ENCODE assay signal across 29 mouse cellular contexts in genomic region chr10:86050522-86050921, GRCm38 (mm10). TPM values are rescaled to one million over a fixed set of nuclear protein-coding genes. Genes with fewer than 3 reads are reported as not detected.
DNase-seq lines count a peak whose midpoint lies in the region; ATAC-seq and TF ChIP-seq lines count a peak whose summit lies in the region.
"Had no signal": no experiment of that assay in that cellular context is flagged by ENCODE, and none has a peak within 500 bp of the region (broad histone marks: within the 10 kb centered on the region; RNA-seq: fewer than 3 reads in every experiment).

No protein-coding gene starts in this region.

- H3K4me2 ChIP-seq in intestine, embryonic 14.5 days (ENCODE audit: low read length): no peak overlapping the region
- no peak overlapping the region for H3K4me2 ChIP-seq in intestine, postnatal 0 days (replicated peaks; ENCODE audit: low read depth)
- no peak overlapping the region for H3K4me2 ChIP-seq in kidney, embryonic 15.5 days
- H3K4me2 ChIP-seq: forebrain, embryonic 13.5 days; heart, embryonic 12.5 days; heart, embryonic 15.5 days; hindbrain, embryonic 12.5 days; hindbrain, embryonic 15.5 days had no signal

- no peaks in the 10 kb centered on the region for H3K27me3 ChIP-seq in intestine, embryonic 14.5 days (replicated peaks; ENCODE audit: control insufficient read depth, insufficient read depth, low read length)
- no peaks in the 10 kb centered on the region for H3K27me3 ChIP-seq in intestine, postnatal 0 days (replicated peaks; ENCODE audit: control insufficient read depth, insufficient read depth, low read length)
- H3K27me3 ChIP-seq in kidney, embryonic 15.5 days: no peaks in the 10 kb centered on the region
- H3K27me3 ChIP-seq in limb, embryonic 10.5 days (ENCODE audit: low read depth, poor library complexity, severe bottlenecking): no peaks in the 10 kb centered on the region
- H3K27me3 ChIP-seq: forebrain, embryonic 13.5 days; heart, embryonic 12.5 days; heart, embryonic 15.5 days; hindbrain, embryonic 12.5 days; hindbrain, embryonic 15.5 days had no signal

- no peak overlapping the region for H3K4me3 ChIP-seq in intestine, embryonic 14.5 days (ENCODE audit: low read depth, low read length)
- H3K4me3 ChIP-seq in intestine, postnatal 0 days (ENCODE audit: low read depth, low read length): no peak overlapping the region
- H3K4me3 ChIP-seq in kidney, embryonic 15.5 days (replicated peaks): no peak overlapping the region
- H3K4me3 ChIP-seq in left cerebral cortex, adult 2 months: no peak overlapping the region
- H3K4me3 ChIP-seq in limb, embryonic 10.5 days: no peak overlapping the region
- H3K4me3 ChIP-seq: forebrain, embryonic 10.5 days; forebrain, embryonic 13.5 days; heart, embryonic 12.5 days; heart, embryonic 15.5 days; hindbrain, embryonic 12.5 days; hindbrain, embryonic 15.5 days had no signal

- ATAC-seq in intestine, embryonic 14.5 days (replicated peaks; ENCODE audit: low FRiP score, low TSS enrichment, low read depth): no peak
- no peak for ATAC-seq in intestine, postnatal 0 days
- ATAC-seq in kidney, embryonic 15.5 days (replicated peaks; ENCODE audit: low FRiP score): no peak
- ATAC-seq: CD4-positive, CD25-positive, alpha-beta regulatory T cell, adult 4 months; forebrain, embryonic 13.5 days; forebrain, embryonic 16.5 days had no signal

- no peak overlapping the region for H3K9ac ChIP-seq in intestine, embryonic 14.5 days (ENCODE audit: low read length)
- H3K9ac ChIP-seq in intestine, postnatal 0 days (ENCODE audit: low read depth, low read length): no peak overlapping the region
- H3K9ac ChIP-seq in kidney, embryonic 15.5 days: no peak overlapping the region
- H3K9ac ChIP-seq: forebrain, embryonic 13.5 days; heart, embryonic 12.5 days; heart, embryonic 15.5 days; hindbrain, embryonic 12.5 days; hindbrain, embryonic 15.5 days had no signal

- H3K27ac ChIP-seq in intestine, embryonic 14.5 days (ENCODE audit: low read depth): no peak overlapping the region
- H3K27ac ChIP-seq in intestine, postnatal 0 days (ENCODE audit: low read depth, low read length): no peak overlapping the region
- H3K27ac ChIP-seq in kidney, embryonic 15.5 days: no peak overlapping the region
- H3K27ac ChIP-seq in left cerebral cortex, adult 2 months: peak overlapping the region; percentile 38; the same call in 1 of the 2 replicates
- H3K27ac ChIP-seq in limb, embryonic 10.5 days: no peak overlapping the region
- H3K27ac ChIP-seq: forebrain, embryonic 10.5 days; forebrain, embryonic 13.5 days; heart, embryonic 15.5 days; hindbrain, embryonic 12.5 days; hindbrain, embryonic 15.5 days had no signal

- TF ChIP-seq CTCF in intestine, postnatal 0 days (IDR thresholded peaks at IDR 0.05; ENCODE audit: low read depth): no peak
- TF ChIP-seq CTCF in left cerebral cortex, adult 2 months (IDR thresholded peaks at IDR 0.05): no peak

- H3K4me1 ChIP-seq in intestine, embryonic 14.5 days (replicated peaks; ENCODE audit: control insufficient read depth, insufficient read depth, low read length): no peaks in the 10 kb centered on the region
- no peaks in the 10 kb centered on the region for H3K4me1 ChIP-seq in intestine, postnatal 0 days (replicated peaks; ENCODE audit: control insufficient read depth, insufficient read depth, low read length)
- no peaks in the 10 kb centered on the region for H3K4me1 ChIP-seq in kidney, embryonic 15.5 days
- H3K4me1 ChIP-seq in limb, embryonic 10.5 days: no peaks in the 10 kb centered on the region; the same call in 1 of the 2 replicates
- H3K4me1 ChIP-seq: forebrain, embryonic 13.5 days; heart, embryonic 15.5 days; hindbrain, embryonic 12.5 days; hindbrain, embryonic 15.5 days had no signal

- no peaks in the 10 kb centered on the region for H3K9me3 ChIP-seq in intestine, embryonic 14.5 days (ENCODE audit: control insufficient read depth, low read length)
- H3K9me3 ChIP-seq in intestine, postnatal 0 days (ENCODE audit: control insufficient read depth): no peaks in the 10 kb centered on the region
- H3K9me3 ChIP-seq in kidney, embryonic 15.5 days (replicated peaks): no peaks in the 10 kb centered on the region
- no peaks in the 10 kb centered on the region for H3K9me3 ChIP-seq in limb, embryonic 10.5 days (replicated peaks)
- H3K9me3 ChIP-seq: forebrain, embryonic 10.5 days; forebrain, embryonic 13.5 days; heart, embryonic 12.5 days; heart, embryonic 15.5 days; hindbrain, embryonic 12.5 days; hindbrain, embryonic 15.5 days had no signal

- DNase-seq in intestine, embryonic 14.5 days (ENCODE audit: low spot score): peak; percentile 29
- peak; percentile 79 for DNase-seq in kidney, adult 9 months
- no peak for DNase-seq in left cerebral cortex, adult 2 months (ENCODE audit: extremely low spot score in 1 of 2, low spot score in 2 of 2)
- DNase-seq in left cerebral cortex, postnatal 10 days (ENCODE audit: extremely low spot score in 1 of 2, low spot score in 2 of 2): no peak
- peak; percentile 18 for DNase-seq in limb, embryonic 10.5 days (ENCODE audit: low spot score)
- DNase-seq in ovary, postnatal 14 days (ENCODE audit: low spot score): no peak
- DNase-seq: adrenal gland, adult 8-10 months; adrenal gland, postnatal 25 days; cerebellum, adult 18-20 months; cerebellum, adult 9-10 months; cerebellum, postnatal 14 days; gastrocnemius, postnatal 10 days; gastrocnemius, postnatal 36 days; heart, postnatal 14 days had no signal

- H3K36me3 ChIP-seq in intestine, embryonic 14.5 days (ENCODE audit: control insufficient read depth, insufficient read depth, low read length): peaks cover 24% of the 10 kb centered on the region
- peaks cover 33% of the 10 kb centered on the region for H3K36me3 ChIP-seq in intestine, postnatal 0 days (ENCODE audit: control insufficient read depth, insufficient read depth)
- H3K36me3 ChIP-seq in kidney, embryonic 15.5 days: peaks cover 45% of the 10 kb centered on the region
- H3K36me3 ChIP-seq in limb, embryonic 10.5 days: peaks cover 15% of the 10 kb centered on the region
- H3K36me3 ChIP-seq: heart, embryonic 15.5 days; hindbrain, embryonic 12.5 days had no signal

- intact Hi-C loops in left cerebral cortex, adult 2 months (cut with DNase I): no loop called here
- intact Hi-C loops in left cerebral cortex, postnatal 10 days (cut with DNase I): no loop called here

- 70% methylated on average over 2 of the region's 2 CpGs for WGBS in intestine, embryonic 14.5 days
- WGBS in intestine, postnatal 0 days: 77% methylated on average over 2 of the region's 2 CpGs
- 24% methylated on average over 2 of the region's 2 CpGs for WGBS in kidney, embryonic 15.5 days
- WGBS in limb, embryonic 10.5 days: 56% methylated on average over 2 of the region's 2 CpGs

RNA-seq across cellular contexts. Expression of gene Fbxo7, which starts 28.8 kb away (rescaled TPM):
- 28.5 and 31.0 TPM in 2 replicates for polyA plus RNA-seq in intestine, embryonic 14.5 days (2014; fragmentation: Nextera tagmentation; extraction: Ambion mirVana)
- 28.6 and 33.5 TPM in 2 replicates for polyA plus RNA-seq in intestine, postnatal 0 days (2015; fragmentation: Nextera tagmentation; extraction: Ambion mirVana)
- polyA plus RNA-seq in kidney, embryonic 15.5 days (2015; fragmentation: Nextera tagmentation; extraction: Ambion mirVana): 36.0 and 36.7 TPM in 2 replicates
- 10 to 100 TPM; 25.9 to 27.1 TPM for total RNA-seq in left cerebral cortex, adult 2 months (2021)
- total RNA-seq in left cerebral cortex, postnatal 10 days (2021): 10 to 100 TPM; 17.7 to 23.8 TPM
- 15.6 and 20.1 TPM in 2 replicates for polyA plus RNA-seq in limb, embryonic 10.5 days (2016; fragmentation: Nextera tagmentation; extraction: Ambion mirVana)

RNA-seq across cellular contexts. Expression of gene Bpifc, which starts 38.8 kb away (rescaled TPM):
- 0.07 TPM in 1 of 2 replicates, not detected in the other for polyA plus RNA-seq in intestine, embryonic 14.5 days (2014; fragmentation: Nextera tagmentation; extraction: Ambion mirVana)
- not detected in 2 replicates for polyA plus RNA-seq in intestine, postnatal 0 days (2015; fragmentation: Nextera tagmentation; extraction: Ambion mirVana)
- polyA plus RNA-seq in kidney, embryonic 15.5 days (2015; fragmentation: Nextera tagmentation; extraction: Ambion mirVana): 0.35 and 0.38 TPM in 2 replicates
- total RNA-seq in left cerebral cortex, adult 2 months (2021): under 1 TPM in 1 of 2 experiments, not detected in 1; 0.11 TPM
- total RNA-seq in left cerebral cortex, postnatal 10 days (2021): not detected
- polyA plus RNA-seq in limb, embryonic 10.5 days (2016; fragmentation: Nextera tagmentation; extraction: Ambion mirVana): not detected in 2 replicates
- total RNA-seq: gastrocnemius, adult 18-20 months; gastrocnemius, postnatal 10 days; gastrocnemius, postnatal 36 days; heart, adult 8-10 months; heart, postnatal 14 days; MEL had no signal
- polyA plus RNA-seq: C2C12; CD4-positive, CD25-positive, alpha-beta regulatory T cell, adult 4 months; embryonic facial prominence, embryonic 11.5 days; forebrain, embryonic 10.5 days; forebrain, embryonic 13.5 days; forebrain, embryonic 16.5 days; heart, embryonic 12.5 days; heart, embryonic 15.5 days; hindbrain, embryonic 12.5 days; hindbrain, embryonic 15.5 days had no signal

Comparison
In these comparisons a context has a peak if more than half of its experiments do, and no peak if none do; other contexts are left out.
1. DNase-seq: peak in intestine, embryonic 14.5 days (single experiment), kidney, adult 9 months (single experiment) and limb, embryonic 10.5 days (single experiment); none in left cerebral cortex, adult 2 months (0 of 2), left cerebral cortex, postnatal 10 days (0 of 2) and ovary, postnatal 14 days (single experiment).